Mouse (Mus musculus): ENCODE data around the gene Syn3. TPM values are rescaled to one million over a fixed set of nuclear protein-coding genes. Genes with fewer than 3 reads are reported as not detected.

Gene Syn3
- polyA plus RNA-seq, 1 experiment from 2014 or later: 0.22 TPM

- Histone ChIP-seq H3K9ac (ENCODE audit: low read depth, low read length) (no peak overlapping the region), H3K4me1 (ENCODE audit: control insufficient read depth, low read depth, low read length) (no peaks in the 10 kb centered on the region), H3K9me3 (replicated peaks; ENCODE audit: control insufficient read depth, low read length) (no peaks in the 10 kb centered on the region), H3K4me3 (ENCODE audit: low read depth, low read length) (no peak overlapping the region), H3K27me3 (ENCODE audit: control insufficient read depth, insufficient read depth, low read depth, low read length) (no peaks in the 10 kb centered on the region), H3K36me3 (ENCODE audit: control insufficient read depth, insufficient read depth) (no peaks in the 10 kb centered on the region), H3K27ac (ENCODE audit: low read length) (no peak overlapping the region), H3K4me2 (ENCODE audit: low read depth, low read length) (no peak overlapping the region)
- 60% methylated on average over 8 of the region's 8 CpGs for WGBS (ENCODE audit: insufficient replicate concordance)
- no peak for ATAC-seq (ENCODE audit: low read depth)
Observed at GRCm38 (mm10) chr10:86290109-86290771, 208.5 kb downstream of the Syn3 start.

GRCm38 (mm10) chr10:86286508-86286907 lies 212.2 kb downstream of the Syn3 start:
- no peaks in the 10 kb centered on the region for H3K36me3 ChIP-seq (ENCODE audit: control insufficient read depth, insufficient read depth)
- H3K27me3 ChIP-seq (ENCODE audit: control insufficient read depth, insufficient read depth, low read depth, low read length): no peaks in the 10 kb centered on the region
- WGBS (ENCODE audit: insufficient replicate concordance): 77% methylated on average over 7 of the region's 7 CpGs
- H3K9ac ChIP-seq (ENCODE audit: low read depth, low read length): no peak overlapping the region
- H3K4me1 ChIP-seq (ENCODE audit: control insufficient read depth, low read depth, low read length): no peaks in the 10 kb centered on the region
- H3K4me3 ChIP-seq (ENCODE audit: low read depth, low read length): no peak overlapping the region
- H3K9me3 ChIP-seq (replicated peaks; ENCODE audit: control insufficient read depth, low read length): no peaks in the 10 kb centered on the region
- H3K27ac ChIP-seq (ENCODE audit: low read length): no peak overlapping the region
- ATAC-seq (ENCODE audit: low read depth): no peak
- no peak overlapping the region for H3K4me2 ChIP-seq (ENCODE audit: low read depth, low read length)

- Histone ChIP-seq H3K4me2 (ENCODE audit: low read depth, low read length) (no peak overlapping the region), H3K9me3 (replicated peaks; ENCODE audit: control insufficient read depth, low read length) (no peaks in the 10 kb centered on the region), H3K4me3 (ENCODE audit: low read depth, low read length) (no peak overlapping the region), H3K36me3 (ENCODE audit: control insufficient read depth, insufficient read depth) (no peaks in the 10 kb centered on the region), H3K9ac (ENCODE audit: low read depth, low read length) (no peak overlapping the region), H3K27me3 (ENCODE audit: control insufficient read depth, insufficient read depth, low read depth, low read length) (no peaks in the 10 kb centered on the region), H3K27ac (ENCODE audit: low read length) (no peak overlapping the region), H3K4me1 (ENCODE audit: control insufficient read depth, low read depth, low read length) (no peaks in the 10 kb centered on the region)
- ATAC-seq (ENCODE audit: low read depth): no peak
- 67% methylated on average over 8 of the region's 8 CpGs for WGBS (ENCODE audit: insufficient replicate concordance)
Observed at GRCm38 (mm10) chr10:86281238-86281637, 217.5 kb downstream of the Syn3 start.

GRCm38 (mm10) chr10:86279579-86280168 lies 219.0 kb downstream of the Syn3 start:
- H3K4me3 ChIP-seq (ENCODE audit: low read depth, low read length): no peak overlapping the region
- H3K4me2 ChIP-seq (ENCODE audit: low read depth, low read length): no peak overlapping the region
- H3K27me3 ChIP-seq (ENCODE audit: control insufficient read depth, insufficient read depth, low read depth, low read length): no peaks in the 10 kb centered on the region
- no peaks in the 10 kb centered on the region for H3K4me1 ChIP-seq (ENCODE audit: control insufficient read depth, low read depth, low read length)
- WGBS (ENCODE audit: insufficient replicate concordance): 64% methylated on average over 7 of the region's 7 CpGs
- no peaks in the 10 kb centered on the region for H3K36me3 ChIP-seq (ENCODE audit: control insufficient read depth, insufficient read depth)
- H3K27ac ChIP-seq (ENCODE audit: low read length): no peak overlapping the region
- H3K9me3 ChIP-seq (replicated peaks; ENCODE audit: control insufficient read depth, low read length): no peaks in the 10 kb centered on the region
- no peak for ATAC-seq (ENCODE audit: low read depth)
- H3K9ac ChIP-seq (ENCODE audit: low read depth, low read length): no peak overlapping the region

DNA sequence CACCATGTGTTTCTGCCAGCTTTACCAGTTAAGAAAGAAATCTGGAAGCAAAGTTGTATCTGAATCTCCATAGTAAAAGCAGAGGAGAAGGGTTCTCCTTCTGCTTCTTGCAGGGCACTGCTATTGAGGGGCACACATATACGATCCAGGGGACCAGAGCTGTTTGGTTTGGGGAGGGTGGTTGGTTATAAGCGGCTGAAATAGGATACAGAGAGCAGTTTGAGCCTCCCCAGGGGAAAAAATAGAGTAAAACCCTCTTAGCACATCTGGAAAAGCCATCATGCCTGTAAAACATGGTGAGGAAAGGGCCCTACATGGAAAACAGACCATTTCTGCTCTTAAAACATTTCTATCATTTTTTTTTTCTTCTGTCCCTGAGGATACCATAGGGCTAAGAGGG lies 220.2 kb downstream of the Syn3 start:
- Histone ChIP-seq H3K9me3 (replicated peaks; ENCODE audit: control insufficient read depth, low read length) (no peaks in the 10 kb centered on the region), H3K9ac (ENCODE audit: low read depth, low read length) (no peak overlapping the region), H3K36me3 (ENCODE audit: control insufficient read depth, insufficient read depth) (no peaks in the 10 kb centered on the region), H3K4me3 (ENCODE audit: low read depth, low read length) (no peak overlapping the region), H3K4me1 (ENCODE audit: control insufficient read depth, low read depth, low read length) (no peaks in the 10 kb centered on the region), H3K27ac (ENCODE audit: low read length) (no peak overlapping the region), H3K27me3 (ENCODE audit: control insufficient read depth, insufficient read depth, low read depth, low read length) (no peaks in the 10 kb centered on the region), H3K4me2 (ENCODE audit: low read depth, low read length) (no peak overlapping the region)
- ATAC-seq (ENCODE audit: low read depth): no peak
- 51% methylated on average over 2 of the region's 2 CpGs for WGBS (ENCODE audit: insufficient replicate concordance)

GRCm38 (mm10) chr10:86277327-86277726 lies 221.4 kb downstream of the Syn3 start:
- no peak for ATAC-seq (ENCODE audit: low read depth)
- no peaks in the 10 kb centered on the region for H3K27me3 ChIP-seq (ENCODE audit: control insufficient read depth, insufficient read depth, low read depth, low read length)
- H3K27ac ChIP-seq (ENCODE audit: low read length): no peak overlapping the region
- no peaks in the 10 kb centered on the region for H3K36me3 ChIP-seq (ENCODE audit: control insufficient read depth, insufficient read depth)
- no peaks in the 10 kb centered on the region for H3K4me1 ChIP-seq (ENCODE audit: control insufficient read depth, low read depth, low read length)
- WGBS (ENCODE audit: insufficient replicate concordance): 13% methylated on average over 5 of the region's 5 CpGs
- H3K9ac ChIP-seq (ENCODE audit: low read depth, low read length): no peak overlapping the region
- H3K9me3 ChIP-seq (replicated peaks; ENCODE audit: control insufficient read depth, low read length): no peaks in the 10 kb centered on the region
- no peak overlapping the region for H3K4me3 ChIP-seq (ENCODE audit: low read depth, low read length)
- H3K4me2 ChIP-seq (ENCODE audit: low read depth, low read length): no peak overlapping the region

DNA sequence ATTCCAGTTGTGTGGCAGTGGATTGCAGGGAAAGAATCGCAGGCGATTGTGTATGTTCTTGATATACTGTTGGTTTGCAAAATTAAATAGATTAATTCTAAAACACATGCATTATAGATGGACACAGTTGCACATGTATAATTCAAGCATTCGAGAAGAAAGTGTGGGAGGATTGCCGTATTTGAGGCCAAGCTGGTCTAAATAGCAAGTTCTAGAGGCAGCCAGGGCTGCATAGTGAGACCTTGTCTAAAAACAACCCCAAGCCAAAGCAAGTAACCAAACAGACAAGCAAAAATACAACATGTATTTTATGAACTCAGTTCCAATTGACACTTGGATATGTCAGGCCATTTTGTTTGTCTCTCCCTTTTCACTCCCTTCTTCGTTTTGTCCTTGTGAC lies 223.1 kb downstream of the Syn3 start:
- 56% methylated on average over 5 of the region's 5 CpGs for WGBS (ENCODE audit: insufficient replicate concordance)
- Histone ChIP-seq H3K9me3 (replicated peaks; ENCODE audit: control insufficient read depth, low read length) (no peaks in the 10 kb centered on the region), H3K27ac (ENCODE audit: low read length) (no peak overlapping the region), H3K27me3 (ENCODE audit: control insufficient read depth, insufficient read depth, low read depth, low read length) (no peaks in the 10 kb centered on the region), H3K4me2 (ENCODE audit: low read depth, low read length) (no peak overlapping the region), H3K36me3 (ENCODE audit: control insufficient read depth, insufficient read depth) (no peaks in the 10 kb centered on the region), H3K9ac (ENCODE audit: low read depth, low read length) (no peak overlapping the region), H3K4me1 (ENCODE audit: control insufficient read depth, low read depth, low read length) (no peaks in the 10 kb centered on the region), H3K4me3 (ENCODE audit: low read depth, low read length) (no peak overlapping the region)
- no peak for ATAC-seq (ENCODE audit: low read depth)

DNA sequence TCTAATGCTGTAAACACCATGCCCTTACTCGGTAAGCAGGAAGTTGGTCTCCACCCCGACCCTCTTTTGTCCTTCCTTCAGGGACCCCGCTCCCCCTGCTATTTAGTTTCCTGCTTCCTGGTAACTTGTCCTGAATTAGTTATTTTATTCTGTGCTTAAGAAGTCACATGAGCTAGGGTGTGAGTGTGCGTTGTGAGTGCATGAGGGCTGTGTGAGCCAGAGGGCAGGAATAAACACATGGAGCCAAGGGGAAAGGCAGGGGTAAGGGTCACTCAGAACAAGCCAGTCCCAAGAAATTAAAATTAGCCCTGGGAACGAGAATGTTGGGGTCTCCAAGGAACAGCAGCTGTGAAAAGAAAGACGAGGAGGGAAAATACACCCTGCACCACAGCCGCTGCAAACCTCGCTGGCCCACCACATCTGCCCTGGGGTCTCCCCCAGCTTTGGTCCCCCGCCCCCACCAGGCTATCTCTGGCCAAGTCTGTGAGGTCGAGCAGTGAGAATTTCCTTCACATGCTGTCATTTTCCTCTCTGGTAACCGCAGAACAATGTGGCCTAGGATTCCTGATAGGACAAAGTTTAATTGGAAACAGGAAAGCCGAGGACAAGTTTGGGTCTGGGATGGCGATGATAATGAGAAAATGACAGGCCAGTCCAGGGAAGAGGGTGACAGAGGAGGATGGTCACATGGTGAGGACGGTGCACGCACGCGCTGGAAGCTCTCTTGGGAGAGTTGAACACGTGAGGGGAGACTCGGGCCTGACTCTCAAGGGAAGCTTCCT lies 225.1 kb downstream of the Syn3 start:
- H3K9ac ChIP-seq (ENCODE audit: low read depth, low read length): no peak overlapping the region
- H3K9me3 ChIP-seq (replicated peaks; ENCODE audit: control insufficient read depth, low read length): no peaks in the 10 kb centered on the region
- 20% methylated on average over 19 of the region's 19 CpGs for WGBS (ENCODE audit: insufficient replicate concordance)
- H3K36me3 ChIP-seq (ENCODE audit: control insufficient read depth, insufficient read depth): no peaks in the 10 kb centered on the region
- H3K4me2 ChIP-seq (ENCODE audit: low read depth, low read length): no peak overlapping the region
- no peak overlapping the region for H3K4me3 ChIP-seq (ENCODE audit: low read depth, low read length)
- peak; percentile 70 for ATAC-seq (ENCODE audit: low read depth)
- no peaks in the 10 kb centered on the region for H3K4me1 ChIP-seq (ENCODE audit: control insufficient read depth, low read depth, low read length)
- no peaks in the 10 kb centered on the region for H3K27me3 ChIP-seq (ENCODE audit: control insufficient read depth, insufficient read depth, low read depth, low read length)
- H3K27ac ChIP-seq (ENCODE audit: low read length): no peak overlapping the region

GRCm38 (mm10) chr10:86272826-86273225 lies 225.9 kb downstream of the Syn3 start:
- H3K9ac ChIP-seq (ENCODE audit: low read depth, low read length): no peak overlapping the region
- H3K9me3 ChIP-seq (replicated peaks; ENCODE audit: control insufficient read depth, low read length): no peaks in the 10 kb centered on the region
- H3K4me1 ChIP-seq (ENCODE audit: control insufficient read depth, low read depth, low read length): no peaks in the 10 kb centered on the region
- no peak overlapping the region for H3K4me3 ChIP-seq (ENCODE audit: low read depth, low read length)
- H3K27me3 ChIP-seq (ENCODE audit: control insufficient read depth, insufficient read depth, low read depth, low read length): no peaks in the 10 kb centered on the region
- 63% methylated on average over 3 of the region's 3 CpGs for WGBS (ENCODE audit: insufficient replicate concordance)
- no peak overlapping the region for H3K4me2 ChIP-seq (ENCODE audit: low read depth, low read length)
- H3K36me3 ChIP-seq (ENCODE audit: control insufficient read depth, insufficient read depth): no peaks in the 10 kb centered on the region
- ATAC-seq (ENCODE audit: low read depth): no peak
- no peak overlapping the region for H3K27ac ChIP-seq (ENCODE audit: low read length)
